Mouse (Mus musculus) megakaryocyte progenitor cell, adult 5-6 weeks (primary cell): ENCODE data around the gene Zan. TPM values are rescaled to one million over a fixed set of nuclear protein-coding genes. Genes with fewer than 3 reads are reported as not detected.
A peak's percentile ranks its signal among the peaks of the same experiment; 100 is the strongest.

ENCODE experiments used
- ATAC-seq: replicated peaks from 2 replicates; pipeline ENCODE4 v1.8.0; 2016; ENCODE audit warnings: mild to moderate bottlenecking, moderate TSS enrichment, inconsistent platforms; ENCODE audit not compliant: poor library complexity
- total RNA-seq, 2 experiments: library from RNA; stranded (forward) in 1 of 2; stranded (reverse) in 1 of 2; fragments of 157-497, 149-512 nt in 1 of 2; fragments of 200-1000 nt in 1 of 2; gene quantifications; 2 replicates each; pipeline versions ENCODE4 v1.2.3 to v1.2.4; 2015 to 2017

The Zan gene
- total RNA-seq, 2 experiments from 2014 or later = under 0.01 to 0.47 TPM

- ATAC-seq = no peak
Observed at GRCm38 (mm10) chr5:137335066-137335465, 141.8 kb downstream of the Zan start.

GRCm38 (mm10) chr5:137334317-137334716 lies 142.5 kb downstream of the Zan start:
- ATAC-seq = no peak

- peak; percentile 96 for ATAC-seq
Observed at GRCm38 (mm10) chr5:137333512-137334174, 143.2 kb downstream of the Zan start, which contains the start of gene Slc12a9. TSS of gene Slc12a9 (minus strand) at chr5:137333597.

- ATAC-seq = no peak
Observed at GRCm38 (mm10) chr5:137332857-137333511, 143.9 kb downstream of the Zan start.

- ATAC-seq = peak; percentile 15; the same call in 1 of the 2 replicates
Observed at GRCm38 (mm10) chr5:137330910-137331309, 146.0 kb downstream of the Zan start.

Other genes with a start within 250 kb of the Zan start
- gene Ache, start 189.5 kb downstream of the Zan start, total RNA-seq (2015) = 0.67 and 2.3 TPM in 2 replicates
- gene Ache, start 189.5 kb downstream of the Zan start, total RNA-seq (2017) = under 0.01 TPM in 1 of 2 replicates, not detected in the other
- gene Ufsp1, start 182.4 kb downstream of the Zan start, total RNA-seq (2015) = 0.61 and 2.9 TPM in 2 replicates
- gene Ufsp1, start 182.4 kb downstream of the Zan start, total RNA-seq (2017) = 1.3 and 3.8 TPM in 2 replicates
- 133 and 143 TPM in 2 replicates for gene Srrt, start 169.4 kb downstream of the Zan start, total RNA-seq (2015)
- gene Srrt, start 169.4 kb downstream of the Zan start, total RNA-seq (2017) = 241 and 321 TPM in 2 replicates
- gene Trip6, start 162.7 kb downstream of the Zan start, total RNA-seq (2015) = 4.0 and 6.7 TPM in 2 replicates
- gene Trip6, start 162.7 kb downstream of the Zan start, total RNA-seq (2017) = 7.1 and 7.5 TPM in 2 replicates
- 2.4 and 4.4 TPM in 2 replicates for gene Slc12a9, start 143.5 kb downstream of the Zan start, total RNA-seq (2015)
- gene Slc12a9, start 143.5 kb downstream of the Zan start, total RNA-seq (2017) = 5.3 and 5.7 TPM in 2 replicates
- 0.05 and 0.10 TPM in 2 replicates for gene Ephb4, start 127.0 kb downstream of the Zan start, total RNA-seq (2015)
- gene Ephb4, start 127.0 kb downstream of the Zan start, total RNA-seq (2017) = 0.27 TPM in 1 of 2 replicates, not detected in the other
- 31.9 and 35.0 TPM in 2 replicates for gene Pop7, start 25.5 kb upstream of the Zan start, total RNA-seq (2015)
- 22.7 and 29.2 TPM in 2 replicates for gene Pop7, start 25.5 kb upstream of the Zan start, total RNA-seq (2017)
- gene Gigyf1, start 41.5 kb upstream of the Zan start, total RNA-seq (2015) = 7.1 and 8.6 TPM in 2 replicates
- 4.7 and 7.2 TPM in 2 replicates for gene Gigyf1, start 41.5 kb upstream of the Zan start, total RNA-seq (2017)
- gene Epo, start 56.2 kb upstream of the Zan start, total RNA-seq (2015) = not detected in 2 replicates
- not detected in 2 replicates for gene Epo, start 56.2 kb upstream of the Zan start, total RNA-seq (2017)
- gene Gnb2, start 56.4 kb upstream of the Zan start, total RNA-seq (2015) = 193 and 223 TPM in 2 replicates
- 187 and 251 TPM in 2 replicates for gene Gnb2, start 56.4 kb upstream of the Zan start, total RNA-seq (2017)
- gene Actl6b, start 76.5 kb upstream of the Zan start, total RNA-seq (2015) = not detected in 2 replicates
- not detected in 2 replicates for gene Actl6b, start 76.5 kb upstream of the Zan start, total RNA-seq (2017)
- 14.1 and 20.7 TPM in 2 replicates for gene Tfr2, start 92.8 kb upstream of the Zan start, total RNA-seq (2015)
- gene Tfr2, start 92.8 kb upstream of the Zan start, total RNA-seq (2017) = 13.2 and 23.4 TPM in 2 replicates
- 95.4 and 97.5 TPM in 2 replicates for gene Mospd3, start 124.0 kb upstream of the Zan start, total RNA-seq (2015)
- gene Mospd3, start 124.0 kb upstream of the Zan start, total RNA-seq (2017) = 3.6 and 5.5 TPM in 2 replicates
- gene Pcolce, start 136.7 kb upstream of the Zan start, total RNA-seq (2015) = not detected in 2 replicates
- not detected in 2 replicates for gene Pcolce, start 136.7 kb upstream of the Zan start, total RNA-seq (2017)
- not detected in 2 replicates for gene Fbxo24, start 151.9 kb upstream of the Zan start, total RNA-seq (2015)
- 0.21 TPM in 1 of 2 replicates, not detected in the other for gene Fbxo24, start 151.9 kb upstream of the Zan start, total RNA-seq (2017)
- 37.8 and 38.0 TPM in 2 replicates for gene Lrch4, start 152.1 kb upstream of the Zan start, total RNA-seq (2015)
- gene Lrch4, start 152.1 kb upstream of the Zan start, total RNA-seq (2017) = 27.3 and 29.5 TPM in 2 replicates
- gene Gm20605, start 152.1 kb upstream of the Zan start, total RNA-seq (2015) = 5.5 and 8.3 TPM in 2 replicates
- gene Gm20605, start 152.1 kb upstream of the Zan start, total RNA-seq (2017) = 4.3 and 8.0 TPM in 2 replicates
- 24.9 and 29.5 TPM in 2 replicates for gene Sap25, start 164.3 kb upstream of the Zan start, total RNA-seq (2015)
- 14.2 and 18.0 TPM in 2 replicates for gene Sap25, start 164.3 kb upstream of the Zan start, total RNA-seq (2017)
- gene Irs3, start 168.7 kb upstream of the Zan start, total RNA-seq (2015) = not detected in 2 replicates
- gene Irs3, start 168.7 kb upstream of the Zan start, total RNA-seq (2017) = not detected in 2 replicates
- 8.6 and 9.8 TPM in 2 replicates for gene Agfg2, start 207.7 kb upstream of the Zan start, total RNA-seq (2015)
- gene Agfg2, start 207.7 kb upstream of the Zan start, total RNA-seq (2017) = 10.5 and 14.2 TPM in 2 replicates